Mouse (Mus musculus) small intestine, adult 2 months (tissue): ENCODE results near the gene Alyref2.

ENCODE experiments used
- CTCF ChIP-seq: fragments of 200-500 bp; IDR thresholded peaks from 2 replicates; pipeline ENCODE4 v1.5.1; 2012; ENCODE audit warnings: low read depth, mild to moderate bottlenecking, control low read depth, inconsistent platforms, low read length, moderate library complexity, mixed read lengths; ENCODE audit not compliant: insufficient replicate concordance, insufficient read length; ENCODE audit errors: extremely low read depth
- POLR2A ChIP-seq: fragments of 200-500 bp; IDR thresholded peaks from 2 replicates; pipeline ENCODE4 v1.6.1; 2012; ENCODE audit warnings: low read depth, mild to moderate bottlenecking, control low read depth, inconsistent platforms, low read length, moderate library complexity

DNA sequence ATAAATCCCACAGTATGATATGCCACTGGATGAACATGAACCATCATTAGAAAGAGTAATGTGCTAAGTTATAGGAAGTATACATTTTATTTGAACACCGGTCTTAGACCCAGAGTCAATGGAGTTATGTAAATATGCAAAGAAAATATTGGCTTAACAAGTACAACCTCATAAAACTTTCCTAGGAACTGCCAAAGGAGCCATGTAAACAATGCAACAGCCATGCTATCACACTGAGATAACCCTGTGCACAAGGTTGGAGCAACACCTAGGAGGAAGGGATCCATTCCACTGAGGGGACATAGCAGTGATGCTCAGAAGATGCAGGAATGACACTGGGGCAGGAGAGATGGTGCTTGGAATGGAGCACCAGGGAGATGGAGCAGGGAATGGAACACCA lies 10.5 kb downstream of the Alyref2 start:
- TF ChIP-seq CTCF = no peak
- no peak for TF ChIP-seq POLR2A
